Mouse (Mus musculus) cortical plate, adult 2 months (tissue): Measurements from ENCODE around the gene Creb3l4.

Experiments used
- CTCF ChIP-seq: fragments of 200-500 bp; IDR thresholded peaks from 2 replicates; pipeline ENCODE4 v1.5.1; 2011; ENCODE audit warnings: mild to moderate bottlenecking, control low read depth, low read length; ENCODE audit not compliant: insufficient read depth; ENCODE audit errors: extremely low read depth
- POLR2A ChIP-seq: fragments of 200-500 bp; IDR thresholded peaks from 2 replicates; pipeline ENCODE4 v1.6.1; 2011; ENCODE audit warnings: mild to moderate bottlenecking, low read length, control low read depth; ENCODE audit not compliant: insufficient read depth; ENCODE audit errors: extremely low read depth

DNA sequence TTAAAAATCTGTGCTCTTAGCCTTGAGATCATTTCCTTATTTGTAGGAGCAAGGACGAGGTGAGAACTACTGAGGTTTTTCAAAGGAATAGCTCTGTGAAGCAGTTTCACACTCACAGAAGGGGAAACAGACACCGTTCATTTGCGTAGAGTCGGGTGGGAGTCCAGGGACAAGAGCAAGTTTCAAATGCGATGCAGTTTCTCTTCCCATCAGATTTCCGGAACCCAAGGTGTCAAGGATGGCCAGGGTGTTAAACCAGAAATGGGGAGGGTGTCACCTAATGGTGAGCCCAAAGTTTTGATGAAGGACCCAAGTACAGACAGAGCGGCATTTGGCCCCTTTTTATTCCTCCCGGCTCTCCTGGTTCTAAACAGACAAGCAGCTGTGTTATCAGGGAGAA, 12.2 kb downstream of the Creb3l4 start:
- TF ChIP-seq CTCF (no peak), POLR2A (no peak)
